Mouse (Mus musculus) forebrain, embryonic 13.5 days (tissue): ENCODE measurements around the gene Nme2. TPM values are rescaled to one million over a fixed set of nuclear protein-coding genes. Genes with fewer than 3 reads are reported as not detected.
"Not testable (repeated sequence)": the region's sequence is repeated elsewhere in the genome, so short reads cannot be mapped to it uniquely, and the experiment has no call there.

ENCODE experiments used
- ATAC-seq: fragments of 200-750 bp; cut with Nextera tagmentation; 2 replicates; pipeline ENCODE4 v1.8.0; 2017
- H3K27ac ChIP-seq: fragments of 300-500 bp; sonication (generic); 2 replicates; pipeline ENCODE4 v1.5.1; 2015; ENCODE audit warnings: inconsistent platforms, mild to moderate bottlenecking, moderate library complexity
- H3K27me3 ChIP-seq: fragments of 300-500 bp; sonication (generic); 2 replicates; pipeline ENCODE4 v1.6.1; 2015; ENCODE audit warnings: mild to moderate bottlenecking, inconsistent platforms
- H3K36me3 ChIP-seq: fragments of 300-500 bp; sonication (generic); 2 replicates; pipeline ENCODE4 v1.6.1; 2015; ENCODE audit warnings: mild to moderate bottlenecking, inconsistent platforms; ENCODE audit not compliant: poor library complexity, severe bottlenecking
- H3K4me1 ChIP-seq: fragments of 300-500 bp; sonication (generic); 2 replicates; pipeline ENCODE4 v1.6.1; 2015; ENCODE audit warnings: inconsistent platforms
- H3K4me2 ChIP-seq: fragments of 300-500 bp; sonication (generic); 2 replicates; pipeline ENCODE4 v1.6.1; 2015; ENCODE audit warnings: inconsistent platforms, mild to moderate bottlenecking, moderate library complexity
- H3K4me3 ChIP-seq: fragments of 300-500 bp; sonication (generic); 2 replicates; pipeline ENCODE4 v1.5.1; 2015; ENCODE audit warnings: mild to moderate bottlenecking, inconsistent platforms
- H3K9ac ChIP-seq: fragments of 300-500 bp; sonication (generic); 2 replicates; pipeline ENCODE4 v1.6.1; 2015; ENCODE audit warnings: mild to moderate bottlenecking, inconsistent platforms
- H3K9me3 ChIP-seq: fragments of 300-500 bp; sonication (generic); replicated peaks from 2 replicates; pipeline ENCODE4 v1.6.1; 2016; ENCODE audit warnings: inconsistent platforms
- WGBS: fragments of 180-500 bp; shearing (Covaris S2); methylation state at CpG from one replicate; pipeline ENCODE4 v1.1.7; 2015; 5-methylcytosine and 5-hydroxymethylcytosine counted together
- polyA plus RNA-seq: library from polyadenylated mRNA; unstranded; fragments of >200 nt; fragmentation: Nextera tagmentation; extraction: Ambion mirVana; gene quantifications from 2 replicates; pipeline ENCODE4 v1.2.1, GENCODE M21; 2015

Gene Nme2
- polyA plus RNA-seq, 1 experiment from 2014 or later, result 116 TPM

DNA sequence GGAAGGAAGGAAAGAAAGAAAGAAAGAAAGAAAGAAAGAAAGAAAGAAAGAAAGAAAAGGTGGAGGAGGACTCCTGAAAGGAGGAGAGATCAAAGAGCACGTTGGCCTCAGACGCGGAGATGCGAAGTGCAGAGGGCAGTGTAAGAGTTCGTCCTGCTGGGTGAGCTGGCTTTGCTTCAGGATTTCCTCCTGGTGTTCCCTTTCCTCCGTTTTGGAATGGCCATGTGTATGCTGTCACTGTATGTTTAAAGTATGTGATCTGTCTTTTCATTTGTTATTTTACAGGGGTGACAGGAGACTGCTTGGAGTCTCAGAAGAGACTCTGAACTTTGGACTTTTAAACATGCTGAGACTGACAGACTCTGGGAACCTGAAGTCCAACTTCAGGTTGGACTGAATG lies 5.4 kb upstream of the Nme2 start:
- H3K36me3 ChIP-seq, result peaks cover 85% of the 10 kb centered on the region
- no peak for ATAC-seq
- H3K4me1 ChIP-seq, result peaks cover 3% of the 10 kb centered on the region
- H3K4me2 ChIP-seq, result no peak overlapping the region
- WGBS, result 90% methylated on average over 6 of the region's 6 CpGs
- no peaks in the 10 kb centered on the region for H3K9me3 ChIP-seq
- H3K9ac ChIP-seq, result no peak overlapping the region
- H3K27me3 ChIP-seq, result no peaks in the 10 kb centered on the region
- H3K4me3 ChIP-seq, result no peak overlapping the region
- no peak overlapping the region for H3K27ac ChIP-seq

GRCm38 (mm10) chr11:93957746-93958145 lies 1.7 kb upstream of the Nme2 start:
- Histone ChIP-seq H3K9ac (no peak overlapping the region), H3K27me3 (no peaks in the 10 kb centered on the region), H3K27ac (no peak overlapping the region), H3K9me3 (no peaks in the 10 kb centered on the region), H3K4me1 (peaks cover 29% of the 10 kb centered on the region), H3K4me2 (no peak overlapping the region), H3K36me3 (peaks cover 58% of the 10 kb centered on the region), H3K4me3 (no peak overlapping the region)
- 87% methylated on average over 4 of the region's 4 CpGs for WGBS
- no peak for ATAC-seq

DNA sequence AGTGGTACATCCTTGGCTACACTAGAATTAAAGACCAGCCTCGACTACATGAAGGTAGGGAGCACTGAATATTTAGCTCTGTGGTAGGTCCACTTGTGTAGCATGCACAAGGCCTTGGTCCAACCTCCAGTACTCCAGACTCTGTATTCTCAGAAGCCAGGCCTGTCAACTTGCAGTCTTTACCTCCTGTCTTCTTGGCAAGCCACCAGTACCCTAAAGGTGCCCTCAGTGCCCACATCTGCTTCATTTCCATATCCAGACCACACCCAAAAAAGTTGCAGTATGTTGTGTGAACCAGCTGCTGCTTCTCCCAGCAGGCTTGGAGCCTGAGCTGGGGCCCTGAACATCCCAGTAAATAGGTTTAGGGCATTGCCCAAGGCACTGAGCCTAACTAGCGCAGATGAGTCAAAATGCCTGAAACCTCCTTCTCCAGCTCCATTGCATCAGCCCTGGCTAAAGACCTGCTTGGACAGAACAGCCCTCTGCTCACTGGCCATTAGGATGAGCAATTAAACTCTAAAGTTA lies 1.0 kb upstream of the Nme2 start:
- WGBS, result 68% methylated on average over 2 of the region's 2 CpGs
- Histone ChIP-seq H3K27me3 (no peaks in the 10 kb centered on the region), H3K9ac (no peak overlapping the region), H3K4me2 (no peak overlapping the region), H3K4me1 (peaks cover 35% of the 10 kb centered on the region), H3K36me3 (peaks cover 58% of the 10 kb centered on the region), H3K4me3 (no peak overlapping the region), H3K27ac (no peak overlapping the region), H3K9me3 (no peaks in the 10 kb centered on the region)
- no peak for ATAC-seq

DNA sequence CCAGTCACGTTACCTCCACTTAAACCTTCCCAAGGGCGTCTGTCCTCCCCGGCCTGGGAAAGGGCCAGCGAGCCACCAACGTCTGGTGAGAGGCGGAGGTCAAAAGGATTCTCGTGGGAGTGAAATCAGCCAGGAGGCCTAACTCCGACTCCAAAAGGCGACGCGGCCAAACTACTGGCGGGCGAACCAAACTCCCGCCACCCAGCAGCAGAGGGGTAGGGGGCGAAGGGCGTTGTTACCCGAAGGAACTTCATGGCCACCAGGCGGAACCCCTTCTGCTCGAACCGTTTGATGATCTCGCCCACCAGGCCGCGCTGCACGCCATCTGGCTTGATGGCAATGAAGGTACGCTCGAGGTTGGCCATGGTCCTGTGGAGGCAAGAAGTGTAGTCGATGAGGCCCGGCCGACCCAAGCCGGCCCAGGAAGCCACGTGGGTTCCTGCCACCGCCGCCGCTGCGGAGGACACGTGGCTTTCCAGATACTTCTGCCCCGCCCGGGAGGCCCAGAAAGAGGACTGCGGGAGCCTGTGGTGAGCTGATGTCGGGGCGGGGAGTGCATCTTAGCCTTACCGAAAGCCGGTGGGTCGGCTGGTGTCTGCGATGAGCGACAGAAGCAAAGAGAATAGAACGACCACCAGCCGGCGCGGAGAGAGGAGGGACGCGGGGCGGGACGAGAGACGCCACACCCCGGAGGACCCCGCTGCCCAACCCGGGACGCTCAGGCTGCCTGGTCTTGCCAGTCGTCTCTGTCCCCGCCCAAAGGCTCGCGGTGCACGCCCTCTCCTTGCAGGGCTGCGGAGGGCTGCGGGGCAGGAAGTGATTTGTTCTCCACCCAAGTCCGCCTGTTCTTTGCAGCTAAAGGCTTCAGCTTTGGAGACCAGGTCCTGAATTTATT lies 556 bp downstream of the Nme2 start:
- Histone ChIP-seq H3K36me3 (peaks cover 57% of the 10 kb centered on the region), H3K4me3 (peak overlapping the region; percentile 70), H3K9me3 (no peaks in the 10 kb centered on the region), H3K4me1 (peaks cover 36% of the 10 kb centered on the region), H3K27ac (peak overlapping the region; percentile 88), H3K4me2 (peak overlapping the region; percentile 89), H3K27me3 (no peaks in the 10 kb centered on the region), H3K9ac (peak overlapping the region; percentile 78)
- under 1% methylated on average over 65 of the region's 67 CpGs for WGBS
- peak; percentile 98 for ATAC-seq

GRCm38 (mm10) chr11:93954738-93955255 lies 1.3 kb downstream of the Nme2 start:
- Histone ChIP-seq H3K9me3 (no peaks in the 10 kb centered on the region), H3K4me1 (peaks cover 36% of the 10 kb centered on the region), H3K4me3 (peak overlapping the region; percentile 70), H3K9ac (peak overlapping the region; percentile 78), H3K27ac (peak overlapping the region; percentile 88), H3K27me3 (no peaks in the 10 kb centered on the region), H3K4me2 (peak overlapping the region; percentile 89), H3K36me3 (peaks cover 57% of the 10 kb centered on the region)
- 50% methylated on average over 13 of the region's 13 CpGs for WGBS
- 0 out of 2 replicates have a peak, but pooled peaks have one; percentile 0 for ATAC-seq

DNA sequence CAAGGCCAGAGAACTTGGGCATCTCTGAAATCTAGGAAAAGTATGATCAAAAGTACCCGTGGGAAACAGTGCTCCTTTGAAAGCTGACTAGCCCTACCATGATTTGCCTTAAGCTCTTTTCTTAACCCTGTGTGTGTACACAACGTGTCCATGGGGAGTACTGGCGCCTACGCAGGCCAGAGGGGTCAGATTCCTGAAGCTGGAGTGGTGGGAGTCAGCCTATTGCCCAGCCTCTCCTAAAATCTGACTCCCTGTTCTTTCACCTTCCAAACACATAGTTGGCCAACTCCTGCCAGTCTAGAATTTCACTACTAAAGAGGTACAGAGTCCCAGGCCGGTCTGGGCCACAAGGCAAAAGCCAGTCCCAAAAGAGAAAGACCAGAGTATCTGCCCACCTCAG lies 3.7 kb downstream of the Nme2 start:
- Histone ChIP-seq H3K4me3 (no peak overlapping the region), H3K36me3 (peaks cover 54% of the 10 kb centered on the region), H3K9ac (no peak overlapping the region), H3K4me2 (no peak overlapping the region), H3K27ac (no peak overlapping the region), H3K9me3 (no peaks in the 10 kb centered on the region), H3K4me1 (peaks cover 36% of the 10 kb centered on the region), H3K27me3 (no peaks in the 10 kb centered on the region)
- 75% methylated on average over 5 of the region's 5 CpGs for WGBS
- ATAC-seq, result no peak

DNA sequence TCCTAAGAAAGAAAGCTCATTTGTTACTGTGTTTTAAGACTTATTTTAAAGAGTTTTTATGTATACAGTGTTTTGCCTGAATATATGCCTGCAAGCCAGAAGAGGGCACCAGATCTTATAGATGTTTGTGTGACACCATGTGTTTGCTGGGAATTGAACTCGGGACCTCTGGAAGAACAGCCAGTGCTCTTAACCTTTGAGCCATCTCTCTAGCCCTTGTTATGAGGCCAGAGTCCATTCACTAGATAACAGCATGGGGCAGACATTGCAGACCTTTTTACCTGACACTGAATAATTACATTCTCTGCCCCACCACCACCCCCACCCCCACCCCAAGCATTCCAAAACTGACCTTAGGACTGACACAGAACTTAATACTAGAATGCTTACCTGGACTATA lies 6.0 kb downstream of the Nme2 start:
- Histone ChIP-seq H3K4me2 (no peak overlapping the region), H3K27ac (no peak overlapping the region), H3K36me3 (peaks cover 61% of the 10 kb centered on the region), H3K27me3 (no peaks in the 10 kb centered on the region), H3K4me3 (no peak overlapping the region), H3K9ac (no peak overlapping the region), H3K4me1 (peaks cover 25% of the 10 kb centered on the region), H3K9me3 (no peaks in the 10 kb centered on the region)
- no peak for ATAC-seq
- WGBS, result 96% methylated on average over 1 of the region's 1 CpGs

- no peaks in the 10 kb centered on the region for H3K9me3 ChIP-seq
- H3K27ac ChIP-seq, result no peak overlapping the region
- H3K4me2 ChIP-seq, result no peak overlapping the region
- H3K4me1 ChIP-seq, result peaks cover 18% of the 10 kb centered on the region; the same call in 1 of the 2 replicates
- peaks cover 61% of the 10 kb centered on the region for H3K36me3 ChIP-seq
- no peaks in the 10 kb centered on the region for H3K27me3 ChIP-seq
- ATAC-seq, result no peak
- no peak overlapping the region for H3K4me3 ChIP-seq
- WGBS, result 90% methylated on average over 9 of the region's 9 CpGs
- H3K9ac ChIP-seq, result no peak overlapping the region
These were observed 7.0 kb downstream of the Nme2 start for GRCm38 (mm10) chr11:93948887-93949567.

DNA sequence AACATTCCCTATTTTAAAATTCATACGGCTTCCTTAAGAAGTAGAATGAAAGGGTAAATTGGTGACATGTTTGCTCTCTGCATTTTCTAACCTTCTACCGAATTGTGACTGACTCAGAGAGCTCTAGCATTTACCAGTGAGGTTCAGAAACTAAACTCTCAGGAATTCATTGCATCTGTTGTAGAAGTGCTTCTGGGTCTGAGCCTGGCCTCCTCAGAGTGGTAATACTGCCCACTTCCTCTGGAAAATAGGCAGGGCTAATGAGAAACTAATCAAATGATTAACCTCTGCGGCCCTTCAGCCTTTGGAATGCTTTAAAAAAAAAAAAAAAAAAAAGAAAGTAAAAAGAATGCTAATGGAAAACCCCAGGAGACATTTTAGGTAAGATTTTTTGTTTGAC lies 11.1 kb downstream of the Nme2 start:
- 79% methylated on average over 3 of the region's 3 CpGs for WGBS
- Histone ChIP-seq H3K9me3 (no peaks in the 10 kb centered on the region), H3K36me3 (peaks cover 46% of the 10 kb centered on the region), H3K27ac (no peak overlapping the region), H3K4me2 (no peak overlapping the region), H3K9ac (no peak overlapping the region), H3K4me1 (no peaks in the 10 kb centered on the region), H3K4me3 (no peak overlapping the region), H3K27me3 (no peaks in the 10 kb centered on the region)
- no peak for ATAC-seq

- WGBS, result 98% methylated on average over 2 of the region's 2 CpGs
- H3K27ac ChIP-seq, result no peak overlapping the region
- no peaks in the 10 kb centered on the region for H3K9me3 ChIP-seq
- ATAC-seq, result no peak
- H3K9ac ChIP-seq, result no peak overlapping the region
- no peaks in the 10 kb centered on the region for H3K27me3 ChIP-seq
- peaks cover 52% of the 10 kb centered on the region for H3K36me3 ChIP-seq
- H3K4me1 ChIP-seq, result no peaks in the 10 kb centered on the region
- no peak overlapping the region for H3K4me2 ChIP-seq
- H3K4me3 ChIP-seq, result no peak overlapping the region
These were observed 15.2 kb downstream of the Nme2 start for GRCm38 (mm10) chr11:93940906-93941305.

- Histone ChIP-seq H3K27ac (no peak overlapping the region), H3K4me2 (no peak overlapping the region), H3K27me3 (no peaks in the 10 kb centered on the region), H3K4me3 (no peak overlapping the region), H3K36me3 (peaks cover 75% of the 10 kb centered on the region), H3K4me1 (no peaks in the 10 kb centered on the region), H3K9me3 (no peaks in the 10 kb centered on the region), H3K9ac (no peak overlapping the region)
- no peak for ATAC-seq
These were observed 27.0 kb downstream of the Nme2 start for GRCm38 (mm10) chr11:93929106-93929505.

GRCm38 (mm10) chr11:93915019-93915418 lies 41.0 kb downstream of the Nme2 start:
- H3K9ac ChIP-seq, H3K27me3 ChIP-seq, H3K4me2 ChIP-seq, H3K4me1 ChIP-seq, H3K27ac ChIP-seq, H3K4me3 ChIP-seq, H3K9me3 ChIP-seq, ATAC-seq: not testable (repeated sequence)
- H3K36me3 ChIP-seq, result peaks cover 79% of the 10 kb centered on the region
- WGBS, result 99% methylated on average over 2 of the region's 2 CpGs
